Comparison of ENCODE assay signal across 8 mouse cellular contexts in genomic region chr2:93850317-93850944, GRCm38 (mm10). TPM values are rescaled to one million over a fixed set of nuclear protein-coding genes. Genes with fewer than 3 reads are reported as not detected.
DNase-seq lines count a peak whose midpoint lies in the region; ATAC-seq and TF ChIP-seq lines count a peak whose summit lies in the region.

No protein-coding gene starts in this region.

- WGBS in heart, embryonic 13.5 days = 46% methylated on average over 13 of the region's 13 CpGs
- WGBS in intestine, postnatal 0 days = 28% methylated on average over 13 of the region's 13 CpGs
- 49% methylated on average over 13 of the region's 13 CpGs for WGBS in neural tube, embryonic 12.5 days

- TF ChIP-seq CTCF in intestine, postnatal 0 days (IDR thresholded peaks at IDR 0.05; ENCODE audit: low read depth) = no peak

- ATAC-seq in heart, embryonic 13.5 days (ENCODE audit: extremely low read depth, insufficient number of reproducible peaks, low FRiP score, low TSS enrichment) = no peak
- ATAC-seq in common myeloid progenitor, adult 5-6 weeks (replicated peaks; ENCODE audit: low read depth, poor library complexity, severe bottlenecking) = peak; percentile 55
- ATAC-seq in intestine, postnatal 0 days = no peak
- no peak for ATAC-seq in neural tube, embryonic 12.5 days (ENCODE audit: low FRiP score, low read depth)

- 0 out of 2 replicates have a peak, but pooled peaks cover 2% of the 10 kb centered on the region for H3K27me3 ChIP-seq in heart, embryonic 13.5 days (replicated peaks)
- H3K27me3 ChIP-seq in intestine, postnatal 0 days (replicated peaks; ENCODE audit: control insufficient read depth, insufficient read depth, low read length) = no peaks in the 10 kb centered on the region
- H3K27me3 ChIP-seq in neural tube, embryonic 12.5 days (replicated peaks) = no peaks in the 10 kb centered on the region

- H3K4me1 ChIP-seq in heart, embryonic 13.5 days = peaks cover 16% of the 10 kb centered on the region
- H3K4me1 ChIP-seq in intestine, postnatal 0 days (replicated peaks; ENCODE audit: control insufficient read depth, insufficient read depth, low read length) = peaks cover 4% of the 10 kb centered on the region; the same call in 1 of the 2 replicates
- peaks cover 17% of the 10 kb centered on the region for H3K4me1 ChIP-seq in neural tube, embryonic 12.5 days

- peak overlapping the region; percentile 76 for H3K4me3 ChIP-seq in heart, embryonic 13.5 days
- no peak overlapping the region; the same call in 1 of the 2 replicates for H3K4me3 ChIP-seq in intestine, postnatal 0 days (ENCODE audit: low read depth, low read length)
- no peak overlapping the region for H3K4me3 ChIP-seq in neural tube, embryonic 12.5 days

- no peaks in the 10 kb centered on the region for H3K9me3 ChIP-seq in heart, embryonic 13.5 days
- no peaks in the 10 kb centered on the region for H3K9me3 ChIP-seq in intestine, postnatal 0 days (ENCODE audit: control insufficient read depth)
- no peaks in the 10 kb centered on the region for H3K9me3 ChIP-seq in neural tube, embryonic 12.5 days

- H3K36me3 ChIP-seq in heart, embryonic 13.5 days = peaks cover 26% of the 10 kb centered on the region
- H3K36me3 ChIP-seq in intestine, postnatal 0 days (ENCODE audit: control insufficient read depth, insufficient read depth) = peaks cover 8% of the 10 kb centered on the region
- peaks cover 3% of the 10 kb centered on the region; the same call in 1 of the 2 replicates for H3K36me3 ChIP-seq in neural tube, embryonic 12.5 days

- no peak for DNase-seq in heart, adult 18-20 months
- no peak for DNase-seq in layer of hippocampus, postnatal 10 days (ENCODE audit: low spot score in 2 of 2)
- no peak for DNase-seq in gastrocnemius, postnatal 4 days (ENCODE audit: low spot score in 2 of 2)
- no peak for DNase-seq in ovary, postnatal 10 days (ENCODE audit: low spot score)

- no peak overlapping the region for H3K27ac ChIP-seq in heart, embryonic 13.5 days (replicated peaks)
- H3K27ac ChIP-seq in intestine, postnatal 0 days (ENCODE audit: low read depth, low read length) = no peak overlapping the region
- H3K27ac ChIP-seq in neural tube, embryonic 12.5 days = no peak overlapping the region

- no peak overlapping the region for H3K9ac ChIP-seq in heart, embryonic 13.5 days
- no peak overlapping the region for H3K9ac ChIP-seq in intestine, postnatal 0 days (ENCODE audit: low read depth, low read length)
- H3K9ac ChIP-seq in neural tube, embryonic 12.5 days = no peak overlapping the region

- H3K4me2 ChIP-seq in heart, embryonic 13.5 days = peak overlapping the region; percentile 86
- peak overlapping the region; percentile 75 for H3K4me2 ChIP-seq in intestine, postnatal 0 days (replicated peaks; ENCODE audit: low read depth)
- H3K4me2 ChIP-seq in neural tube, embryonic 12.5 days (replicated peaks) = peak overlapping the region; percentile 73

RNA-seq across cellular contexts. Expression of gene Accs, which starts 0.7 kb away (rescaled TPM):
- polyA plus RNA-seq in heart, embryonic 13.5 days (2015; fragmentation: Nextera tagmentation; extraction: Ambion mirVana) = 6.1 and 7.6 TPM in 2 replicates
- total RNA-seq in heart, adult 18-20 months (2021) = 1 to 10 TPM; 4.1 to 5.2 TPM
- total RNA-seq in common myeloid progenitor, adult 5-6 weeks (2017) = 9.6 and 18.5 TPM in 2 replicates
- polyA plus RNA-seq in intestine, postnatal 0 days (2015; fragmentation: Nextera tagmentation; extraction: Ambion mirVana) = 7.6 and 8.4 TPM in 2 replicates
- polyA plus RNA-seq in neural tube, embryonic 12.5 days (2016; fragmentation: Nextera tagmentation; extraction: Ambion mirVana) = 7.1 and 8.7 TPM in 2 replicates
- total RNA-seq in layer of hippocampus, postnatal 10 days (2021) = 1 to 10 TPM; 6.2 to 7.5 TPM
- 10 to 100 TPM; 11.2 to 12.2 TPM for total RNA-seq in gastrocnemius, postnatal 4 days (2021)

RNA-seq across cellular contexts. Expression of gene Accsl, which starts 18.5 kb away (rescaled TPM):
- polyA plus RNA-seq in heart, embryonic 13.5 days (2015; fragmentation: Nextera tagmentation; extraction: Ambion mirVana) = not detected in 2 replicates
- total RNA-seq in heart, adult 18-20 months (2021) = not detected
- not detected in 2 replicates for total RNA-seq in common myeloid progenitor, adult 5-6 weeks (2017)
- polyA plus RNA-seq in intestine, postnatal 0 days (2015; fragmentation: Nextera tagmentation; extraction: Ambion mirVana) = not detected in 2 replicates
- polyA plus RNA-seq in neural tube, embryonic 12.5 days (2016; fragmentation: Nextera tagmentation; extraction: Ambion mirVana) = 0.18 TPM in 1 of 2 replicates, not detected in the other
- total RNA-seq in layer of hippocampus, postnatal 10 days (2021) = under 1 TPM; 0.34 to 0.47 TPM
- total RNA-seq in gastrocnemius, postnatal 4 days (2021) = not detected

RNA-seq across cellular contexts. Expression of gene Ext2, which starts 28.1 kb away (rescaled TPM):
- 68.3 and 72.2 TPM in 2 replicates for polyA plus RNA-seq in heart, embryonic 13.5 days (2015; fragmentation: Nextera tagmentation; extraction: Ambion mirVana)
- total RNA-seq in heart, adult 18-20 months (2021) = 10 to 100 TPM; 37.9 to 39.9 TPM
- total RNA-seq in common myeloid progenitor, adult 5-6 weeks (2017) = 25.9 and 28.7 TPM in 2 replicates
- polyA plus RNA-seq in intestine, postnatal 0 days (2015; fragmentation: Nextera tagmentation; extraction: Ambion mirVana) = 40.8 and 43.1 TPM in 2 replicates
- 71.0 and 76.9 TPM in 2 replicates for polyA plus RNA-seq in neural tube, embryonic 12.5 days (2016; fragmentation: Nextera tagmentation; extraction: Ambion mirVana)
- 10 to 100 TPM; 55.4 to 62.4 TPM for total RNA-seq in layer of hippocampus, postnatal 10 days (2021)
- 10 to 100 TPM; 61.4 to 65.5 TPM for total RNA-seq in gastrocnemius, postnatal 4 days (2021)
